Mouse (Mus musculus) C2C12 (cell line): Measurements from ENCODE around the gene Atxn7l1.

Experiments
- CEBPB ChIP-seq: IDR thresholded peaks from one replicate; pipeline ENCODE4 v1.6.1; 2011; ENCODE audit warnings: low read depth, mild to moderate bottlenecking, control low read depth, moderate library complexity
- CTCF ChIP-seq: IDR thresholded peaks from one replicate; pipeline ENCODE4 v1.5.1; 2011; ENCODE audit not compliant: control insufficient read depth, insufficient read depth, insufficient read length
- FOSL1 ChIP-seq: IDR thresholded peaks from one replicate; pipeline ENCODE4 v1.8.0; 2011; ENCODE audit warnings: mild to moderate bottlenecking, low read length; ENCODE audit not compliant: poor library complexity, insufficient read depth, severe bottlenecking
- MAX ChIP-seq: IDR thresholded peaks from one replicate; pipeline ENCODE4 v1.6.1; 2011; ENCODE audit warnings: mild to moderate bottlenecking, control low read depth
- MYOD1 ChIP-seq: IDR thresholded peaks from one replicate; pipeline ENCODE4 v1.6.1; 2011; ENCODE audit warnings: low read depth; ENCODE audit not compliant: control insufficient read depth, insufficient read length
- MYOG ChIP-seq: IDR thresholded peaks from one replicate; pipeline ENCODE4 v1.6.1; 2011; ENCODE audit not compliant: control insufficient read depth, insufficient read length; ENCODE audit errors: extremely low read depth
- USF1 ChIP-seq: IDR thresholded peaks from one replicate; pipeline ENCODE4 v1.6.1; 2011; ENCODE audit warnings: low read depth, mild to moderate bottlenecking, control low read depth, moderate library complexity

- TF ChIP-seq CTCF, result no peak
- TF ChIP-seq USF1, result no peak
- TF ChIP-seq MYOD1, result no peak
- TF ChIP-seq MYOG, result no peak
- no peak for TF ChIP-seq FOSL1
- no peak for TF ChIP-seq MAX
- no peak for TF ChIP-seq CEBPB
These were observed 255.8 kb downstream of the Atxn7l1 start for GRCm38 (mm10) chr12:33403265-33403693.
